Mouse (Mus musculus) liver, embryonic 13.5 days (tissue): ENCODE results near the gene Ppm1n. TPM values are rescaled to one million over a fixed set of nuclear protein-coding genes. Genes with fewer than 3 reads are reported as not detected.

Experiments used
- ATAC-seq: fragments of 200-750 bp; cut with Nextera tagmentation; 2 replicates; pipeline ENCODE4 v1.8.0; 2017; ENCODE audit warnings: low read depth, mild to moderate bottlenecking, moderate number of reproducible peaks, moderate library complexity
- DNase-seq: peaks from one replicate; pipeline ENCODE4 v3.0.0; 2022
- H3K27ac ChIP-seq: fragments of 300-500 bp; sonication (generic); 2 replicates; pipeline ENCODE4 v1.5.1; 2015; ENCODE audit warnings: moderate library complexity, mild to moderate bottlenecking, inconsistent platforms
- H3K27me3 ChIP-seq: fragments of 300-500 bp; sonication (generic); 2 replicates; pipeline ENCODE4 v1.6.1; 2015; ENCODE audit warnings: mild to moderate bottlenecking, inconsistent platforms
- H3K36me3 ChIP-seq: fragments of 300-500 bp; sonication (generic); 2 replicates; pipeline ENCODE4 v1.6.1; 2015; ENCODE audit warnings: mild to moderate bottlenecking, inconsistent platforms
- H3K4me1 ChIP-seq: fragments of 300-500 bp; sonication (generic); replicated peaks from 2 replicates; pipeline ENCODE4 v1.6.1; 2015; ENCODE audit warnings: inconsistent platforms
- H3K4me2 ChIP-seq: fragments of 300-500 bp; sonication (generic); 2 replicates; pipeline ENCODE4 v1.6.1; 2015; ENCODE audit warnings: inconsistent platforms, mild to moderate bottlenecking, moderate library complexity
- H3K4me3 ChIP-seq: fragments of 300-500 bp; sonication (generic); replicated peaks from 2 replicates; pipeline ENCODE4 v1.5.1; 2015; ENCODE audit warnings: mild to moderate bottlenecking, inconsistent platforms
- H3K9ac ChIP-seq: fragments of 300-500 bp; sonication (generic); 2 replicates; pipeline ENCODE4 v1.6.1; 2015; ENCODE audit warnings: mild to moderate bottlenecking, inconsistent platforms
- H3K9me3 ChIP-seq: fragments of 300-500 bp; sonication (generic); replicated peaks from 2 replicates; pipeline ENCODE4 v1.6.1; 2016; ENCODE audit warnings: inconsistent platforms
- WGBS: fragments of 180-500 bp; shearing (Covaris S2); methylation state at CpG from one replicate; pipeline ENCODE4 v1.1.7; 2015; ENCODE audit not compliant: insufficient replicate concordance; 5-methylcytosine and 5-hydroxymethylcytosine counted together
- polyA plus RNA-seq: library from polyadenylated mRNA; unstranded; fragments of >200 nt; fragmentation: Nextera tagmentation; extraction: Ambion mirVana; gene quantifications from 2 replicates; pipeline ENCODE4 v1.2.1, GENCODE M21; 2015

Gene Ppm1n
- polyA plus RNA-seq, 1 experiment from 2014 or later, result not detected

GRCm38 (mm10) chr7:19276253-19276652, 3.6 kb downstream of the Ppm1n start:
- Histone ChIP-seq H3K36me3 (no peaks in the 10 kb centered on the region), H3K9ac (no peak overlapping the region), H3K27ac (no peak overlapping the region), H3K4me1 (peaks cover 31% of the 10 kb centered on the region), H3K4me3 (no peak overlapping the region), H3K4me2 (no peak overlapping the region), H3K9me3 (no peaks in the 10 kb centered on the region), H3K27me3 (peaks cover 48% of the 10 kb centered on the region)
- no peak for ATAC-seq
- no peak for DNase-seq
- 37% methylated on average over 4 of the region's 4 CpGs for WGBS

- ATAC-seq, result peak; percentile 51
- Histone ChIP-seq H3K27ac (peak overlapping the region; percentile 98), H3K9me3 (no peaks in the 10 kb centered on the region), H3K36me3 (peaks cover 7% of the 10 kb centered on the region), H3K27me3 (peaks cover 9% of the 10 kb centered on the region), H3K4me1 (peaks cover 54% of the 10 kb centered on the region), H3K9ac (peak overlapping the region; percentile 94), H3K4me2 (peak overlapping the region; percentile 100), H3K4me3 (peak overlapping the region; percentile 95)
- peak; percentile 80 for DNase-seq
- under 1% methylated on average over 34 of the region's 36 CpGs for WGBS
These were observed 7.6 kb downstream of the Ppm1n start for GRCm38 (mm10) chr7:19272173-19272764.

GRCm38 (mm10) chr7:19271238-19272172, 8.4 kb downstream of the Ppm1n start, which contains the start of gene Vasp:
Vasp (minus strand) TSS chr7:19271817.
- peak; percentile 81 for DNase-seq
- Histone ChIP-seq H3K4me1 (peaks cover 62% of the 10 kb centered on the region), H3K4me2 (peak within 1 kb of the TSS; percentile 100), H3K4me3 (peak within 1 kb of the TSS; percentile 95), H3K27me3 (peaks cover under 1% of the 10 kb centered on the region; the same call in 1 of the 2 replicates), H3K36me3 (peaks cover 7% of the 10 kb centered on the region), H3K27ac (peak within 1 kb of the TSS; percentile 98), H3K9me3 (no peaks in the 10 kb centered on the region), H3K9ac (peak within 1 kb of the TSS; percentile 94)
- WGBS, result under 1% methylated on average over 62 of the region's 62 CpGs
- ATAC-seq, result peak; percentile 78

- Histone ChIP-seq H3K27me3 (no peaks in the 10 kb centered on the region), H3K9ac (peak overlapping the region; percentile 94), H3K4me2 (peak overlapping the region; percentile 100), H3K4me3 (peak overlapping the region; percentile 95), H3K27ac (peak overlapping the region; percentile 98), H3K9me3 (no peaks in the 10 kb centered on the region), H3K4me1 (peaks cover 70% of the 10 kb centered on the region), H3K36me3 (peaks cover 7% of the 10 kb centered on the region)
- WGBS, result 1% methylated on average over 21 of the region's 21 CpGs
- DNase-seq, result no peak
- no peak for ATAC-seq
These were observed 9.2 kb downstream of the Ppm1n start for GRCm38 (mm10) chr7:19270509-19271237.

DNA sequence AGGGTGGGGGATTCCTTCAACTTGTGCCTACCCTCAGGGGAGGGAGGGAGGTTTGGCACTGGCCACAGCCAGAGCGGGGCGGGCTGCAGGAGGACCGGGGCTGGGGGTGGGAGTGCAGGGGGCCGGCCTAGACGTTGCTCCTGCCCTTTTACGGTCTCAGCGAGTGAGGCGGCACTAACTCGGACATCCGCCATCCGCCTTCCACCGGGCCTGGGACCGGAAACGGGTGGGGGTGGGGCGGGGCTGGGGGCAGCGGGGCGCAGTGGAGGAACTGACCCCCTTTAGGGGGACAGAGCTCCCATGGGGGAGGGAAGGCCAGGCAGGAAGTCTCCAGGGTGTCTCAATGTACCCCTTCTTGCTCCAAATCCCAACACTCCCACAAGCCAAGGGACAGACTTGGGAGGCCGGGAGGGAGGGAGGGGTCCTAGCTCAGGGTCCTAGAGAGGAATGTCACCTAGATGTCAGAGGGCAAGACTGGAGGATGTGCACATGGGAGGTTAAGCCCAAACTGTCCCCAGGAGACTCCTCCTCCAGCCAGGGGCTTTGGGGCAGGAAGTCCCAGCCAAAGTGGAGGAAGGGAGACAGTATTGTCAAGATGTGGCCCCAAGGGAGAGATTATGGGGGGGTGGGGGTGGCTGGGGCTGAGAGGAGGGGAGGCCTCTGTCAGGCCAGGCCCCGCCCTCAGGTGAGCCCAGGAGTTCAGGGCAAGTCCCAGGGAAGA, 10.0 kb downstream of the Ppm1n start:
- peaks cover 78% of the 10 kb centered on the region for H3K4me1 ChIP-seq
- peak overlapping the region; percentile 94 for H3K9ac ChIP-seq
- ATAC-seq (peak; percentile 10; the same call in 1 of the 2 replicates), DNase-seq (no peak)
- H3K4me2 ChIP-seq, result peak overlapping the region; percentile 100
- H3K9me3 ChIP-seq, result no peaks in the 10 kb centered on the region
- peak overlapping the region; percentile 98 for H3K27ac ChIP-seq
- 2% methylated on average over 19 of the region's 19 CpGs for WGBS
- no peaks in the 10 kb centered on the region for H3K27me3 ChIP-seq
- peaks cover 8% of the 10 kb centered on the region for H3K36me3 ChIP-seq
- H3K4me3 ChIP-seq, result peak overlapping the region; percentile 95

GRCm38 (mm10) chr7:19268993-19269681, 10.7 kb downstream of the Ppm1n start:
- peak overlapping the region; percentile 98 for H3K27ac ChIP-seq
- H3K9ac ChIP-seq, result peak overlapping the region; percentile 94
- WGBS, result 36% methylated on average over 10 of the region's 10 CpGs
- H3K9me3 ChIP-seq, result no peaks in the 10 kb centered on the region
- H3K4me2 ChIP-seq, result peak overlapping the region; percentile 100
- peak overlapping the region; percentile 95 for H3K4me3 ChIP-seq
- peaks cover 15% of the 10 kb centered on the region for H3K36me3 ChIP-seq
- no peak for DNase-seq
- no peak for ATAC-seq
- peaks cover 81% of the 10 kb centered on the region for H3K4me1 ChIP-seq
- no peaks in the 10 kb centered on the region for H3K27me3 ChIP-seq

GRCm38 (mm10) chr7:19267051-19267450, 12.8 kb downstream of the Ppm1n start:
- H3K4me2 ChIP-seq, result peak overlapping the region; percentile 100
- H3K9me3 ChIP-seq, result no peaks in the 10 kb centered on the region
- 44% methylated on average over 10 of the region's 10 CpGs for WGBS
- peak overlapping the region; percentile 72 for H3K9ac ChIP-seq
- peak overlapping the region; percentile 91 for H3K27ac ChIP-seq
- no peaks in the 10 kb centered on the region for H3K27me3 ChIP-seq
- ATAC-seq (no peak), DNase-seq (no peak)
- H3K36me3 ChIP-seq, result peaks cover 36% of the 10 kb centered on the region
- peaks cover 79% of the 10 kb centered on the region for H3K4me1 ChIP-seq
- no peak overlapping the region for H3K4me3 ChIP-seq

GRCm38 (mm10) chr7:19265928-19266822, 13.7 kb downstream of the Ppm1n start:
- Histone ChIP-seq H3K4me1 (peaks cover 79% of the 10 kb centered on the region), H3K36me3 (peaks cover 45% of the 10 kb centered on the region), H3K27me3 (no peaks in the 10 kb centered on the region), H3K4me2 (peak overlapping the region; percentile 100), H3K9ac (peak overlapping the region; percentile 72), H3K4me3 (peak overlapping the region; percentile 40), H3K9me3 (no peaks in the 10 kb centered on the region), H3K27ac (peak overlapping the region; percentile 91)
- DNase-seq (no peak), ATAC-seq (0 out of 2 replicates have a peak, but pooled peaks have one; percentile 9)
- 38% methylated on average over 10 of the region's 10 CpGs for WGBS

DNA sequence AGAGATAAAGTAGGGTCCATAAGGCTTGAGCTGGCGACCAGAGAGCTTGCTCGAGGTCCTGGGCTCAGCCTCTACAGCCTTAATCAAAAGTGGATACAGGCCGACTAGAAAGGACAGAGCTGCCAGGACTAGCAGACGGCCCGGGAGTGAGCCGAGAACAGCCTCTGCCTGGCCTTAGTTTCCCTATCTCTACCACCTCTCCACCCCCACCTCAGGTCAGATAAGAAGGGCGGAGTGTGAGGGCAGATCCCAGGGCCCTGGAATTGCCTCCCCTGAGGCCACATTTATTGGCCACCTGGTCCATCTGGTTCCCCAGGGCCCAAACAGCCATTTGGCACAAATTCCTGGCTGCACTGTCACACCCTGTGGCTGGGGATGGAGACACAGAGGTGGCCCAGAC, 14.7 kb downstream of the Ppm1n start:
- Histone ChIP-seq H3K4me2 (peak overlapping the region; percentile 100), H3K4me1 (peaks cover 71% of the 10 kb centered on the region), H3K27me3 (no peaks in the 10 kb centered on the region), H3K9ac (peak overlapping the region; percentile 72), H3K4me3 (peak overlapping the region; percentile 40), H3K27ac (peak overlapping the region; percentile 91), H3K36me3 (peaks cover 55% of the 10 kb centered on the region), H3K9me3 (no peaks in the 10 kb centered on the region)
- WGBS, result 7% methylated on average over 7 of the region's 7 CpGs
- DNase-seq (peak; percentile 56), ATAC-seq (peak; percentile 88)
